Mouse (Mus musculus) thymus, postnatal 10 days (tissue): ENCODE measurements around the gene Aktip.
A peak's percentile ranks its signal among the peaks of the same experiment; 100 is the strongest.

Experiments
- DNase-seq, 2 experiments: peaks; one replicate each; pipeline ENCODE4 v3.0.0; 2021; ENCODE audit warnings: low spot score in 2 of 2

The Aktip gene

GRCm38 (mm10) chr8:91190816-91191340, 8.9 kb downstream of the Aktip start:
- DNase-seq = peak; percentile 65 to 78

- DNase-seq = no peak
These were observed 11.6 kb downstream of the Aktip start for GRCm38 (mm10) chr8:91188152-91188551.

- peak; percentile 57 for DNase-seq
These were observed 13.4 kb downstream of the Aktip start for GRCm38 (mm10) chr8:91186372-91186771.

GRCm38 (mm10) chr8:91177708-91178107, 22.1 kb downstream of the Aktip start:
- no peak for DNase-seq

- no peak for DNase-seq
These were observed 23.6 kb downstream of the Aktip start for GRCm38 (mm10) chr8:91176176-91176575.

- DNase-seq = no peak
These were observed 28.2 kb downstream of the Aktip start for GRCm38 (mm10) chr8:91171605-91172004.

GRCm38 (mm10) chr8:91170914-91171313, 28.9 kb downstream of the Aktip start:
- no peak for DNase-seq

GRCm38 (mm10) chr8:91170152-91170551, 29.6 kb downstream of the Aktip start:
- no peak for DNase-seq

- DNase-seq = peak; percentile 46 to 56
These were observed 39.6 kb downstream of the Aktip start for GRCm38 (mm10) chr8:91159959-91160800.

- DNase-seq = no peak
These were observed 41.2 kb downstream of the Aktip start for GRCm38 (mm10) chr8:91158617-91159016.

GRCm38 (mm10) chr8:91154564-91154963, 45.2 kb downstream of the Aktip start:
- DNase-seq = no peak

GRCm38 (mm10) chr8:91153831-91154230, 45.9 kb downstream of the Aktip start:
- no peak for DNase-seq

GRCm38 (mm10) chr8:91151531-91151930, 48.2 kb downstream of the Aktip start:
- DNase-seq = no peak

GRCm38 (mm10) chr8:91149298-91149697, 50.5 kb downstream of the Aktip start:
- no peak for DNase-seq

GRCm38 (mm10) chr8:91148643-91149178, 51.1 kb downstream of the Aktip start:
- DNase-seq = no peak

GRCm38 (mm10) chr8:91147715-91148114, 52.1 kb downstream of the Aktip start:
- peak; percentile 20 to 64 for DNase-seq

- no peak for DNase-seq
These were observed 58.9 kb downstream of the Aktip start for GRCm38 (mm10) chr8:91140828-91141227.

- DNase-seq = no peak
These were observed 64.2 kb downstream of the Aktip start for GRCm38 (mm10) chr8:91135308-91136181.

- no peak for DNase-seq
These were observed 65.1 kb downstream of the Aktip start for GRCm38 (mm10) chr8:91134659-91135058.

GRCm38 (mm10) chr8:91134070-91134475, 65.7 kb downstream of the Aktip start:
- peak; percentile 96 to 98 for DNase-seq

GRCm38 (mm10) chr8:91133441-91134069, 66.2 kb downstream of the Aktip start:
- DNase-seq = peak in 1 of 2 experiments; percentile 76

- DNase-seq = no peak
These were observed 67.0 kb downstream of the Aktip start for GRCm38 (mm10) chr8:91132731-91133130.
